ENCODE assay signal across 8 mouse cellular contexts in the genomic region with DNA sequence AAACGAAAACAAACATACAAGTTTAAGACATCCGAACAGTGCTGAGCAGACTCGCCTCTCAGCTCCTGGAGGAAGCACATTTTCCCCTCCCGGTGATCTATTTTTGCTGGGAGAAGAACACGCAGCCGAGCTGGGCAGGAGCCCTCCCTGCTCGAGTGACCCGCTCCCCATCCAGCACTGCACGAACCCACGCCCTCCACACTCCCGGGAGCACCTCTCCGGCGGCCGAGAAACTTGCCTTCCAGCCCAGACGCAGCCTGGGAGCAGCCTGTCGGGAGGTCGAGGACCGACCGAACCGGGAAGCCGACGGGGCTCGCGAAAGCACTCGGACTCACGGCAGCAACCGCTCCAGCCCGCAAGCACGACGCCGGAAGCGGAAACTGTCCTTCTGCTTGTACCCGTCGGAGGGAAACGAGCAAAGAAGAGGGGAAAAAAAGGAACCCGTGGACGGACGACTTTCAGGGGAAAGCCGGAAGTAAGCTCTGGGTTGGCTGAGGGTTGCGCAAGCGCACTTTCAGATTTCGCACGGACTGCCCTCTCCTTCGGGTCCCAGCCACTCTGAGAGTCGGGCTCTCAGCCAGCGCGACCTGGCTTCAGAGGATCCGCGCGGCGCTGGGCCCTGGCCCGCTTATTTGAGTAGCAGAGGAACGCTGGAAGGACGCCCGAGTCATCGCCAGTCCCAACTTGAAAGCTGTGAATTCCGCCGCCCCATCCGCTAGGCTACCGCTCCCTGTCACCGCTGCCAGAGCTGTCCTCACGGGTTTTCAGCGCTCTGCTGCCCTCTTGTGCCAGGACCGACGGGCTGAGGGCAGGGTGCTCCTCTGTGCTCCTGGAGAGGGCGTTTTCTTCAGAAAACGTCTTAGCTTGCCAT. TPM values are rescaled to one million over a fixed set of nuclear protein-coding genes. Genes with fewer than 3 reads are reported as not detected.
DNase-seq lines count a peak whose midpoint lies in the region; ATAC-seq and TF ChIP-seq lines count a peak whose summit lies in the region.

Gene Bms1, minus strand, starts transcription at position 425 of the 871 bp plus-strand sequence.

- under 1% methylated on average over 67 of the region's 67 CpGs for WGBS in forebrain, embryonic 12.5 days
- under 1% methylated on average over 67 of the region's 67 CpGs for WGBS in heart, postnatal 0 days
- WGBS in liver, embryonic 16.5 days (ENCODE audit: insufficient replicate concordance), result under 1% methylated on average over 67 of the region's 67 CpGs
- under 1% methylated on average over 67 of the region's 67 CpGs for WGBS in neural tube, embryonic 13.5 days

- peak within 1 kb of the TSS; percentile 67 for H3K4me2 ChIP-seq in forebrain, embryonic 12.5 days
- H3K4me2 ChIP-seq in heart, postnatal 0 days (ENCODE audit: low read depth, low read length), result peak within 1 kb of the TSS; percentile 86
- H3K4me2 ChIP-seq in liver, embryonic 16.5 days (ENCODE audit: low read depth, low read length), result peak within 1 kb of the TSS; percentile 79
- H3K4me2 ChIP-seq in neural tube, embryonic 13.5 days, result peak within 1 kb of the TSS; percentile 60

- peaks cover 10% of the 10 kb centered on the region; the same call in 1 of the 2 replicates for H3K27me3 ChIP-seq in E14TG2a.4 (ENCODE audit: insufficient read depth, low read length)
- H3K27me3 ChIP-seq in forebrain, embryonic 12.5 days, result no peaks in the 10 kb centered on the region
- H3K27me3 ChIP-seq in heart, postnatal 0 days (ENCODE audit: control insufficient read depth, insufficient read depth, low read length), result no peaks in the 10 kb centered on the region
- H3K27me3 ChIP-seq in liver, embryonic 16.5 days (ENCODE audit: control insufficient read depth, insufficient read depth, low read depth, low read length), result no peaks in the 10 kb centered on the region
- no peaks in the 10 kb centered on the region for H3K27me3 ChIP-seq in neural tube, embryonic 13.5 days
- H3K27me3 ChIP-seq in testis, adult 2 months (ENCODE audit: control insufficient read depth, insufficient read depth, low read length), result no peaks in the 10 kb centered on the region

- DNase-seq in c-Kit-positive CD71-positive TER-119-positive erythroid progenitor cells, embryonic 14.5 days (ENCODE audit: low spot score), result peak; percentile 91
- DNase-seq in heart, postnatal 0 days (ENCODE audit: low spot score), result peak; percentile 96
- DNase-seq in kidney, postnatal 4 days, result peak; percentile 95 to 97

- H3K27ac ChIP-seq in forebrain, embryonic 12.5 days, result peak within 1 kb of the TSS; percentile 86
- H3K27ac ChIP-seq in heart, postnatal 0 days (ENCODE audit: low read depth), result peak within 1 kb of the TSS; percentile 90
- H3K27ac ChIP-seq in liver, embryonic 16.5 days (ENCODE audit: low read length), result peak within 1 kb of the TSS; percentile 85
- peak within 1 kb of the TSS; percentile 90 for H3K27ac ChIP-seq in neural tube, embryonic 13.5 days (replicated peaks)
- peak within 1 kb of the TSS; percentile 97 for H3K27ac ChIP-seq in testis, adult 2 months (ENCODE audit: control insufficient read depth, insufficient read depth, low read depth, low read length)

- no peak for TF ChIP-seq EP300 in heart, postnatal 0 days (IDR thresholded peaks at IDR 0.05; ENCODE audit: low read depth)

- H3K36me3 ChIP-seq in E14TG2a.4 (ENCODE audit: insufficient read depth, low read length), result peaks cover 41% of the 10 kb centered on the region
- peaks cover 29% of the 10 kb centered on the region for H3K36me3 ChIP-seq in forebrain, embryonic 12.5 days (replicated peaks)
- peaks cover 26% of the 10 kb centered on the region for H3K36me3 ChIP-seq in heart, postnatal 0 days (replicated peaks; ENCODE audit: control insufficient read depth, insufficient read depth, low read length)
- H3K36me3 ChIP-seq in liver, embryonic 16.5 days (ENCODE audit: control insufficient read depth, insufficient read depth), result no peaks in the 10 kb centered on the region; the same call in 1 of the 2 replicates
- peaks cover 27% of the 10 kb centered on the region for H3K36me3 ChIP-seq in neural tube, embryonic 13.5 days
- peaks cover 4% of the 10 kb centered on the region for H3K36me3 ChIP-seq in testis, adult 2 months (ENCODE audit: control insufficient read depth, insufficient read depth, low read length)

- H3K9me3 ChIP-seq in E14TG2a.4 (ENCODE audit: low read length), result no peaks in the 10 kb centered on the region
- H3K9me3 ChIP-seq in forebrain, embryonic 12.5 days, result no peaks in the 10 kb centered on the region
- H3K9me3 ChIP-seq in heart, postnatal 0 days (replicated peaks; ENCODE audit: control insufficient read depth, low read length), result no peaks in the 10 kb centered on the region
- H3K9me3 ChIP-seq in liver, embryonic 16.5 days (replicated peaks; ENCODE audit: control insufficient read depth, low read length), result no peaks in the 10 kb centered on the region
- H3K9me3 ChIP-seq in neural tube, embryonic 13.5 days, result no peaks in the 10 kb centered on the region

- peak within 1 kb of the TSS; percentile 100 for H3K4me3 ChIP-seq in E14TG2a.4 (replicated peaks; ENCODE audit: low read length)
- H3K4me3 ChIP-seq in forebrain, embryonic 12.5 days (replicated peaks), result peak within 1 kb of the TSS; percentile 88
- peak within 1 kb of the TSS; percentile 98 for H3K4me3 ChIP-seq in heart, postnatal 0 days (ENCODE audit: low read depth, low read length)
- peak within 1 kb of the TSS; percentile 96 for H3K4me3 ChIP-seq in liver, embryonic 16.5 days (ENCODE audit: low read depth, low read length)
- peak within 1 kb of the TSS; percentile 90 for H3K4me3 ChIP-seq in neural tube, embryonic 13.5 days
- H3K4me3 ChIP-seq in testis, adult 2 months (ENCODE audit: control insufficient read depth, low read depth, low read length), result peak within 1 kb of the TSS; percentile 99

- peaks cover 13% of the 10 kb centered on the region for H3K4me1 ChIP-seq in E14TG2a.4 (replicated peaks; ENCODE audit: low read depth, low read length)
- H3K4me1 ChIP-seq in forebrain, embryonic 12.5 days, result peaks cover 15% of the 10 kb centered on the region
- H3K4me1 ChIP-seq in heart, postnatal 0 days (ENCODE audit: control insufficient read depth, insufficient read depth), result 0 out of 2 replicates have a peak, but pooled peaks cover 7% of the 10 kb centered on the region
- peaks cover 9% of the 10 kb centered on the region for H3K4me1 ChIP-seq in liver, embryonic 16.5 days (ENCODE audit: control insufficient read depth, low read depth, low read length)
- peaks cover 15% of the 10 kb centered on the region for H3K4me1 ChIP-seq in neural tube, embryonic 13.5 days (replicated peaks)
- no peaks in the 10 kb centered on the region for H3K4me1 ChIP-seq in testis, adult 2 months (ENCODE audit: control insufficient read depth, insufficient read depth, low read length)

- TF ChIP-seq POLR2A in testis, adult 2 months (IDR thresholded peaks at IDR 0.05; ENCODE audit: control insufficient read depth, low read depth, low read length), result peak; percentile 86

- peak; percentile 97 for ATAC-seq in forebrain, embryonic 12.5 days (ENCODE audit: low FRiP score)
- peak; percentile 96 for ATAC-seq in heart, postnatal 0 days (ENCODE audit: insufficient read depth, low read depth)
- ATAC-seq in liver, embryonic 16.5 days (ENCODE audit: low read depth), result peak; percentile 96
- peak; percentile 98 for ATAC-seq in neural tube, embryonic 13.5 days (ENCODE audit: low read depth)

- TF ChIP-seq CTCF in E14TG2a.4 (conservative IDR thresholded peaks at IDR 0.05; ENCODE audit: low read length), result peak; percentile 63
- peak; percentile 97 for TF ChIP-seq CTCF in heart, postnatal 0 days (IDR thresholded peaks at IDR 0.05; ENCODE audit: low read depth)
- TF ChIP-seq CTCF in testis, adult 2 months (IDR thresholded peaks at IDR 0.05; ENCODE audit: control insufficient read depth, insufficient read depth, insufficient replicate concordance, low read depth, low read length), result peak; percentile 76; the same call in 1 of the 2 replicates

- H3K9ac ChIP-seq in forebrain, embryonic 12.5 days, result peak within 1 kb of the TSS; percentile 87
- H3K9ac ChIP-seq in heart, postnatal 0 days (replicated peaks; ENCODE audit: low read depth, low read length), result peak within 1 kb of the TSS; percentile 90
- H3K9ac ChIP-seq in liver, embryonic 16.5 days (ENCODE audit: low read depth, low read length), result peak within 1 kb of the TSS; percentile 94
- H3K9ac ChIP-seq in neural tube, embryonic 13.5 days, result peak within 1 kb of the TSS; percentile 86

RNA-seq across cellular contexts. Expression of gene Bms1, which starts in this region (rescaled TPM):
- polyA plus RNA-seq in forebrain, embryonic 12.5 days (2016; fragmentation: Nextera tagmentation; extraction: Ambion mirVana), result 45.4 and 46.2 TPM in 2 replicates
- total RNA-seq in heart, postnatal 0 days (2014; rRNA removed; ENCODE audit: low replicate concordance), result 8.7 and 17.6 TPM in 2 replicates
- polyA plus RNA-seq in heart, postnatal 0 days (2015; fragmentation: Nextera tagmentation; extraction: Ambion mirVana), result 10.7 and 11.5 TPM in 2 replicates
- polyA plus RNA-seq in liver, embryonic 16.5 days (2015; fragmentation: Nextera tagmentation; extraction: Ambion mirVana), result 14.7 and 15.1 TPM in 2 replicates
- polyA plus RNA-seq in neural tube, embryonic 13.5 days (2015; fragmentation: Nextera tagmentation; extraction: Ambion mirVana), result 20.3 and 26.7 TPM in 2 replicates
- polyA plus RNA-seq in testis, adult 2 months (2012; rRNA removed), result 17.8 and 20.6 TPM in 2 replicates

Comparison
In these comparisons a context has a peak if more than half of its experiments do, and no peak if none do; other contexts are left out.
1. Peak in every context shown above with its lines: DNase-seq, ATAC-seq, H3K4me3 ChIP-seq and H3K27ac ChIP-seq.